Mouse (Mus musculus) kidney, postnatal 0 days (tissue): ENCODE data around the gene Ptprk. TPM values are rescaled to one million over a fixed set of nuclear protein-coding genes. Genes with fewer than 3 reads are reported as not detected.

Experiments
- ATAC-seq: fragments of 200-750 bp; cut with Nextera tagmentation; replicated peaks from 2 replicates; pipeline ENCODE4 v1.8.0; 2017; ENCODE audit warnings: low read depth, moderate number of reproducible peaks, moderate TSS enrichment, moderate library complexity; ENCODE audit not compliant: low FRiP score
- DNase-seq: peaks from one replicate; pipeline ENCODE4 v3.0.0-alpha.2; 2016; ENCODE audit warnings: low spot score
- H3K27ac ChIP-seq: fragments of 300-500 bp; sonication (generic); 2 replicates; pipeline ENCODE4 v1.5.1; 2014; ENCODE audit warnings: mild to moderate bottlenecking
- H3K27me3 ChIP-seq: fragments of 300-500 bp; sonication (generic); 2 replicates; pipeline ENCODE4 v1.6.1; 2014; ENCODE audit warnings: low read length, mixed read lengths; ENCODE audit not compliant: insufficient read depth
- H3K36me3 ChIP-seq: fragments of 300-500 bp; sonication (generic); 2 replicates; pipeline ENCODE4 v1.6.1; 2014; ENCODE audit warnings: low read length, mixed read lengths; ENCODE audit not compliant: insufficient read depth
- H3K4me1 ChIP-seq: fragments of 300-500 bp; sonication (generic); replicated peaks from 2 replicates; pipeline ENCODE4 v1.6.1; 2014; ENCODE audit warnings: antibody characterized with exemption, low read length, mixed read lengths; ENCODE audit not compliant: insufficient read depth
- H3K4me2 ChIP-seq: fragments of 300-500 bp; sonication (generic); 2 replicates; pipeline ENCODE4 v1.6.1; 2014; ENCODE audit warnings: mild to moderate bottlenecking, low read length, moderate library complexity, mixed read lengths
- H3K4me3 ChIP-seq: fragments of 300-500 bp; sonication (generic); replicated peaks from 2 replicates; pipeline ENCODE4 v1.5.1; 2014; ENCODE audit warnings: low read depth, low read length
- H3K9ac ChIP-seq: fragments of 300-500 bp; sonication (generic); 2 replicates; pipeline ENCODE4 v1.6.1; 2014; ENCODE audit warnings: low read depth, low read length
- H3K9me3 ChIP-seq: fragments of 300-500 bp; sonication (generic); replicated peaks from 2 replicates; pipeline ENCODE4 v1.6.1; 2016; ENCODE audit warnings: low read length, inconsistent platforms, mixed read lengths
- CTCF ChIP-seq: IDR thresholded peaks from 2 replicates; pipeline ENCODE4 v1.5.1; 2016; ENCODE audit warnings: antibody characterized with exemption, low read depth, mild to moderate bottlenecking, moderate library complexity
- WGBS: fragments of 180-500 bp; shearing (Covaris S2); extraction: QIAGEN DNeasy Blood & Tissue Kit; methylation state at CpG from one replicate; pipeline ENCODE4 v1.1.7; 2014; 5-methylcytosine and 5-hydroxymethylcytosine counted together
- polyA plus RNA-seq: library from polyadenylated mRNA; unstranded; fragments of >200 nt; fragmentation: Nextera tagmentation; extraction: Ambion mirVana; gene quantifications from 2 replicates; pipeline ENCODE4 v1.2.1, GENCODE M21; 2015

The Ptprk gene
- polyA plus RNA-seq, 1 experiment from 2014 or later = 24.5 TPM

- no peak for DNase-seq
- WGBS = 94% methylated on average over 5 of the region's 5 CpGs
- Histone ChIP-seq H3K27ac (no peak overlapping the region), H3K4me2 (no peak overlapping the region), H3K27me3 (no peaks in the 10 kb centered on the region), H3K9ac (no peak overlapping the region), H3K4me3 (no peak overlapping the region), H3K4me1 (0 out of 2 replicates have a peak, but pooled peaks cover under 1% of the 10 kb centered on the region), H3K36me3 (no peaks in the 10 kb centered on the region), H3K9me3 (no peaks in the 10 kb centered on the region)
- no peak for TF ChIP-seq CTCF
- ATAC-seq = no peak
Observed at GRCm38 (mm10) chr10:28391168-28391567, 316.5 kb downstream of the Ptprk start.

GRCm38 (mm10) chr10:28395610-28396519, 321.2 kb downstream of the Ptprk start:
- 51% methylated on average over 2 of the region's 2 CpGs for WGBS
- DNase-seq (peak; percentile 77), ATAC-seq (no peak)

GRCm38 (mm10) chr10:28396520-28396915, 321.9 kb downstream of the Ptprk start:
- 0 out of 2 replicates have a peak, but pooled peaks cover 4% of the 10 kb centered on the region for H3K4me1 ChIP-seq
- H3K9ac ChIP-seq = no peak overlapping the region
- DNase-seq = no peak
- no peak for ATAC-seq
- TF ChIP-seq CTCF = no peak
- H3K27ac ChIP-seq = no peak overlapping the region
- WGBS = 37% methylated on average over 1 of the region's 1 CpGs
- H3K36me3 ChIP-seq = no peaks in the 10 kb centered on the region
- no peak overlapping the region for H3K4me2 ChIP-seq
- H3K4me3 ChIP-seq = no peak overlapping the region
- no peaks in the 10 kb centered on the region for H3K27me3 ChIP-seq
- H3K9me3 ChIP-seq = no peaks in the 10 kb centered on the region

More at GRCm38 (mm10) chr10:28395610-28396519, 321.2 kb downstream of the Ptprk start:
- 0 out of 2 replicates have a peak, but pooled peaks cover 4% of the 10 kb centered on the region for H3K4me1 ChIP-seq
- H3K9ac ChIP-seq = no peak overlapping the region
- no peaks in the 10 kb centered on the region for H3K36me3 ChIP-seq
- no peak overlapping the region for H3K27ac ChIP-seq
- no peak for TF ChIP-seq CTCF
- no peak overlapping the region for H3K4me2 ChIP-seq
- H3K9me3 ChIP-seq = no peaks in the 10 kb centered on the region
- H3K27me3 ChIP-seq = no peaks in the 10 kb centered on the region
- H3K4me3 ChIP-seq = no peak overlapping the region

- no peak overlapping the region for H3K9ac ChIP-seq
- ATAC-seq = no peak
- TF ChIP-seq CTCF = no peak
- no peaks in the 10 kb centered on the region for H3K27me3 ChIP-seq
- no peaks in the 10 kb centered on the region for H3K9me3 ChIP-seq
- H3K4me1 ChIP-seq = no peaks in the 10 kb centered on the region
- no peak overlapping the region for H3K27ac ChIP-seq
- H3K4me3 ChIP-seq = no peak overlapping the region
- DNase-seq = peak; percentile 6
- no peak overlapping the region for H3K4me2 ChIP-seq
- H3K36me3 ChIP-seq = no peaks in the 10 kb centered on the region
Observed at GRCm38 (mm10) chr10:28401796-28402195, 327.2 kb downstream of the Ptprk start.

GRCm38 (mm10) chr10:28408980-28409379, 334.4 kb downstream of the Ptprk start:
- Histone ChIP-seq H3K9ac (no peak overlapping the region), H3K9me3 (no peaks in the 10 kb centered on the region), H3K27ac (no peak overlapping the region), H3K27me3 (no peaks in the 10 kb centered on the region), H3K4me3 (no peak overlapping the region), H3K36me3 (no peaks in the 10 kb centered on the region), H3K4me1 (no peaks in the 10 kb centered on the region), H3K4me2 (no peak overlapping the region)
- DNase-seq (no peak), ATAC-seq (no peak)
- WGBS = 74% methylated on average over 2 of the region's 2 CpGs
- no peak for TF ChIP-seq CTCF

DNA sequence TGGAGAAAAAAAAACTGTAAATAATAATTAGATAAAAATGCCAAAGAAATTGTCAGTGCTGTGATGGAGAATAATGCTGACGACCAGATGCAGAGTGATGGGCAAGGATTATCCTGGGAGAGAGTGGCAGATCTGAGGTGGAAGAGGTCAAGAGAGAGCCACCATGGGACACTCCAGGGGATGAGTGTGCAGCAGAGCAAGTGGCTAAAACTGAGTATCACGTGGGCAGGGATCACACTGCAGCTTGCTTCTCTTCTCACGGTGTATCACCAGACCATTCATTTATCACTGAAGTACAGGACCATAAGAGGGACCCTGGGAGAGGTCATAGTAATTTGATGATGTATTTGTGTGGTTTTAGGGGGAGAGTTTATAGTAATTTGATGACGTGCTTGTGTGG, 340.2 kb downstream of the Ptprk start:
- ATAC-seq = no peak
- no peak for TF ChIP-seq CTCF

More for the DNA sequence above, 340.2 kb downstream of the Ptprk start:
- H3K9me3 ChIP-seq = no peaks in the 10 kb centered on the region
- no peaks in the 10 kb centered on the region for H3K36me3 ChIP-seq
- H3K27ac ChIP-seq = no peak overlapping the region
- H3K9ac ChIP-seq = no peak overlapping the region
- no peaks in the 10 kb centered on the region for H3K4me1 ChIP-seq
- H3K27me3 ChIP-seq = no peaks in the 10 kb centered on the region
- 44% methylated on average over 4 of the region's 4 CpGs for WGBS
- no peak for DNase-seq
- no peak overlapping the region for H3K4me3 ChIP-seq
- H3K4me2 ChIP-seq = no peak overlapping the region
